Mouse (Mus musculus) cerebellum, adult 11-12 months (tissue): ENCODE measurements around the gene Hspa1a.
"Not testable (repeated sequence)": the region's sequence is repeated elsewhere in the genome, so short reads cannot be mapped to it uniquely, and the experiment has no call there.

Source experiments
- DNase-seq: peaks from one replicate; pipeline ENCODE4 v3.0.0; 2022

The Hspa1a gene

GRCm38 (mm10) chr17:34962841-34963240 is 9.1 kb downstream of the Hspa1a start:
- DNase-seq = no peak

GRCm38 (mm10) chr17:34962125-34962524 is 9.8 kb downstream of the Hspa1a start:
- DNase-seq = no peak

GRCm38 (mm10) chr17:34960702-34961493 is 11.1 kb downstream of the Hspa1a start:
- DNase-seq = no peak

GRCm38 (mm10) chr17:34959881-34960515 is 12.0 kb downstream of the Hspa1a start:
- DNase-seq = no peak

GRCm38 (mm10) chr17:34959130-34959778 is 12.7 kb downstream of the Hspa1a start, which contains the start of gene Hspa1b:
Gene Hspa1b (minus strand): TSS chr17:34959238.
- peak; percentile 79 for DNase-seq

- DNase-seq = not testable (repeated sequence)
These were observed 13.2 kb downstream of the Hspa1a start for GRCm38 (mm10) chr17:34958734-34959129.

- not testable (repeated sequence) for DNase-seq
These were observed 14.0 kb downstream of the Hspa1a start for GRCm38 (mm10) chr17:34957966-34958365.

- not testable (repeated sequence) for DNase-seq
These were observed 14.7 kb downstream of the Hspa1a start for GRCm38 (mm10) chr17:34957291-34957690.

- no peak for DNase-seq
These were observed 15.6 kb downstream of the Hspa1a start for GRCm38 (mm10) chr17:34956340-34956739.

- DNase-seq = no peak
These were observed 16.1 kb downstream of the Hspa1a start for GRCm38 (mm10) chr17:34955884-34956283.

- no peak for DNase-seq
These were observed 17.1 kb downstream of the Hspa1a start for GRCm38 (mm10) chr17:34954831-34955230.

- DNase-seq = no peak
These were observed 18.1 kb downstream of the Hspa1a start for GRCm38 (mm10) chr17:34953904-34954303.

- DNase-seq = no peak
These were observed 18.7 kb downstream of the Hspa1a start for GRCm38 (mm10) chr17:34953258-34953657.

- peak; percentile 55 for DNase-seq
These were observed 19.4 kb downstream of the Hspa1a start for GRCm38 (mm10) chr17:34952378-34953040.

- DNase-seq = peak; percentile 74
These were observed 20.1 kb downstream of the Hspa1a start for GRCm38 (mm10) chr17:34951636-34952377.

GRCm38 (mm10) chr17:34950514-34951455 is 21.2 kb downstream of the Hspa1a start:
- no peak for DNase-seq

- no peak for DNase-seq
These were observed 22.4 kb downstream of the Hspa1a start for GRCm38 (mm10) chr17:34949553-34949969.

- DNase-seq = not testable (repeated sequence)
These were observed 23.0 kb downstream of the Hspa1a start for GRCm38 (mm10) chr17:34948721-34949552.

GRCm38 (mm10) chr17:34947606-34948005 is 24.4 kb downstream of the Hspa1a start:
- DNase-seq = no peak

- no peak for DNase-seq
These were observed 25.3 kb downstream of the Hspa1a start for GRCm38 (mm10) chr17:34946486-34947140.
